Mouse (Mus musculus): ENCODE data around the gene Rilpl1.
"Not testable (repeated sequence)": the region's sequence is repeated elsewhere in the genome, so short reads cannot be mapped to it uniquely, and the experiment has no call there.

Gene Rilpl1

DNA sequence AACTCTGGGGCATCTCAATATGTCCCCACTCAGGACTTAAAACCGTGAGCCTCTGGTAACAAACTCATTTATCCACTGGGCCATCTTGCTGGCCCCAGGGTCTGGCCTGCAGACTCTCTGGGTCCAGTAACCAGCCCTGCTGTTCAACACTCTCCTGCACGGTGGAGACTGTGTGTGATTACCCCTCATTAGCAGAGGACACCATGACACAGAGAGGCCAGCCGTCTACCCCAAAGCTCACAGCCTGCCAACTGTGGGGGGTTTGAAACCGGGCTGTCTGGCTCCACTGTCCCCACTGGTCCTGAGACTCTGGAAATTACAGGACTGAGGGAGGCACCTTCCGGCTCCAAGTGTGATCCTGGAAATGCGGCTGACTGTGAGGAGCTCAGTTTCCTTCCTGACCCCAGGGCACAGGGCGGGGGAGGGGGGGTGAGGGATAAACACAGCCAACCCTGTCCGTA, 2.0 kb downstream of the Rilpl1 start:
- no peak for DNase-seq (ENCODE audit: low read depth)

- no peak for DNase-seq (ENCODE audit: low read depth)
Measured at GRCm38 (mm10) chr5:124528791-124529190, 2.4 kb downstream of the Rilpl1 start.

DNA sequence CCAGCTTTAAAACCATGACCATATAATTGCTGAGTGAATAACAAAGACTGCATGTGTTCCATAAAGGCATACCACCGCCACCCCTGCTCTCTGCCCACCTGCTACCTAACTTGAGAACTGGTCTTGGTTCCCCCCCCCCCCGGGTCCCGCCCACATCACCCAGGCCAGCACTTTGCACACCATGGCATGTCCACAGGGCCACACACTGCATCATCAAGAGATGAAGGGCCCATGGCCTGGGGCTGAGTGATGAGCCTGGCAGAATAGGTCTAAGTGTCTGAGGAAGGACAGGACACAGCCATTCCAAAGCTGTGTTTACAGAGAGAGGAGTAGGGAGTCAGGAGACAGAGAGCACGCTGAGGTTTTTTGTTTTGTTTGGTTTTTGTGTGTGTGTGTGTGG, 2.8 kb downstream of the Rilpl1 start:
- no peak for DNase-seq (ENCODE audit: low read depth)

DNA sequence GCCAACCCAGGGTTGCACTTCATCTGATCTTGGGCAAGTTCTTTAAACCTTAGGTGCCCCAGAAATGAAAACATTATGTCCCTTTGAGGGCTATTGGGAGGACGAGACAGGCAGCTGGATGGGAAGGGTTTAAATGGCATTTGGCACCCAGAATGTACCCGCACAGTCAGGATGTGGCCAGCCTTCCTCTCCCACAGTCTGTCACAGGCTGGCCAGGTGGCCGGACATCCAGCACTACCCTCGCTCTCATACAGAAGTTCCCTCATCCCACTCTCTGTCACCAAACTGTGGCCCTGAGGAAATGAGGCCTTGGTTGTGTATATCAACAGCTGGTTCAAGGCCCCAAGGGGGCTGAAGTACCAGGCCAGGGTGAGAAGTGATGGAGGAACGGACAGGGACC, 6.2 kb downstream of the Rilpl1 start:
- no peak for DNase-seq (ENCODE audit: low read depth)

DNA sequence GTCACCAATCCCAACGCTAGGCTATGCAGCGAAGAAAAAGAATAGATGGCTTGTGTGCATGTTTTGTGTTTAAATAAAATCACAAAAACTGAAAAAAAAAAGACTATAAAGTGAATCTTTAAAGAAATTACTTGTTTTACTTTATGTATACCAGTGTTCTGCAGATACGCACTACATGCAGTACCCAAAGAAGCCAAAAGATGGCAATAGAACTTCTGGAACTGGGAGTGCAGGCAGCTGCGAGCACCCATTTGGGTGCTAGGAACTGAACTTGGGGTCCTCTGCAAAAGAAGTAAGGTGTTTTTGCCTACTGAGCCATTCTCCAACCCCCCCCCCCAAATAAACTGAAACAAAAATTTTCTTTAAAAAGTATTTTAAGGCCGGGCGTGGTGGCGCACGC, 8.2 kb downstream of the Rilpl1 start:
- DNase-seq (ENCODE audit: low read depth): peak; percentile 49

- no peak for DNase-seq (ENCODE audit: low read depth)
Measured at GRCm38 (mm10) chr5:124521588-124521987, 9.6 kb downstream of the Rilpl1 start.

DNA sequence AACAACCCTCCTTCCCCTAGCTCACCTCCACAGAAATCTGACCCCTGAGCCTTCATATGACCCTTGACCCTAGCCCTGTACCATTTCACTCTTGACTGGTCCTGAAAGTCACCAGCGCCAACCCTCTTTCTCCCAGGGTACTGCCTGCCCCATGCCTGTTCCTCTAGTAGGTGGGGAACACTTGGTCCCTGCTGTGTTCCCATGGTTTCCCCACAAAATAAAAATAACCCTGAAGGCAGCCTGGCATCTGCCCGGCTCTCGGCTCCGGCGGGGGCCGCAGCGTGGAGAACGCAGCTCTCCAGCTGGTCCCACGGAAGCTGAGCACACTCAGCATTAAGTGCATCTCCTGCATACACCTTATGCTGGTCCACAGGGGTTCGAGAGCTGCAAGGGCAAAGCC, 12.5 kb downstream of the Rilpl1 start:
- no peak for DNase-seq (ENCODE audit: low read depth)

- DNase-seq (ENCODE audit: low read depth): no peak
Measured at GRCm38 (mm10) chr5:124515789-124516188, 15.4 kb downstream of the Rilpl1 start.

DNA sequence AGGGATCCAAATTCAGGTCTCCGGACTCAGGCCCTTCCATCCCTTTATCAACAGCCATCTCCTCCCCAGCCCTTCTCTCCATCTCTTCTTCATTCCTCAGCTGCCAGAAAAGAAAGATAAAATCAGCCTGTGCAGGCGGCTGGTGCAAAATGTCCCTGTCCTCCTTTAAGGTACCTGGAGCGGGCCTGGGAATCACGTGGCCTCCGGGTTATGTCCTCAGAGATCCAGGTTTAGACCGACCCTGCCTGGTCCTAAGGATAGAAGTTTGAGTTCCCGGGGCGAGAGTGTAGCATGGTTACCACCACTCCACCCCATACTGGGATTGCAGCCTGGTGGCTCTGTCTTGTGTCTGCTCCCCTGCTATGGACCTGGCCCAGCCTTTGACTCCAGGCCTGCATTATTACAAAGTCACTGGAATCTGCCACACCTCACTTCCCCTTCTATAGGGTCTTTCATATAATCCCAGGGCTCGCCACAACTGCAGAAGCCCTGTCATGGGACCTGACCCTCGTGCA, 20.6 kb downstream of the Rilpl1 start:
- no peak for DNase-seq (ENCODE audit: low read depth)

GRCm38 (mm10) chr5:124509742-124510237, 21.4 kb downstream of the Rilpl1 start:
- peak; percentile 92 for DNase-seq (ENCODE audit: low read depth)

- no peak for DNase-seq (ENCODE audit: low read depth)
Measured at GRCm38 (mm10) chr5:124509200-124509599, 22.0 kb downstream of the Rilpl1 start.

GRCm38 (mm10) chr5:124506731-124507359, 24.3 kb downstream of the Rilpl1 start:
- DNase-seq (ENCODE audit: low read depth): peak; percentile 73

GRCm38 (mm10) chr5:124505235-124505634, 26.0 kb downstream of the Rilpl1 start:
- DNase-seq (ENCODE audit: low read depth): no peak

DNA sequence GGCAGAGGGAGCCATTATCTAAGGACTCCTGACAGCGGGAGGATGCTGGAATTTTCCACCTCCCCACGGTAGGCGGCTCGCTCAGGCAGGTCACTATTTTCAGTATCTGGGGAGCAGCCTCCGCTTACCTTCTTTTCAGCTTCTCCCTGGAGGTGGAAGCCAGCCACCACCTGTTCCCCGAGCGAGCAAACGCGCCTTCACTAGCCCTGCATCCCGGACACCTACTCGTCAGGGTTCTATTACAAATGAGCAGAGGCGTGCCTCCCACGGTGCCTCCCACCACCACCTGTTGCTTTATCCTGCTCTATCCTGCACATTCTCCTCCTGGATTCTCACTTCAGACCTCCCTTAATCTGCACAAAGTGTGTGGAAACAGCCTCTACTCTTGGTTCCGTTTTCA, 27.4 kb downstream of the Rilpl1 start:
- DNase-seq (ENCODE audit: low read depth): no peak

DNA sequence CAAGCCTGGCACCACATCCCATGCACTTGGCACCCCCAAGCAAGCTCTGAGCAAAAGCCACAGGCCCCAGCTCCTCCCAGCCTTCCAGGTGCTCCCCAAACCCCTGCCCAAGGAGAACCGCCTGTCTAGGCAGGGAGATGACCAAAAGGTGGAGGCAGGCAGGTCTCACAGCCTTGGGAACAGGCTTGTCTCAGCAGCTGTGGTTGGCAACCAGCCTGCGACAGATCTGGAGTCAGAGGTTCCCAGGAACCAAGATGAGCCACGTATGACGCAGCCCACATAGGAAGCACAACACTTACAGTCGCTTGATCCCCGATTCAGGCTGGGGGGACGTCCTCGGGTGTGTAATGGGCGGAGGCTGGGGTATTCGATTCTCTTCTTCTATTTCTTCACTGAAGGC, 29.6 kb downstream of the Rilpl1 start:
- DNase-seq (ENCODE audit: low read depth): no peak

DNA sequence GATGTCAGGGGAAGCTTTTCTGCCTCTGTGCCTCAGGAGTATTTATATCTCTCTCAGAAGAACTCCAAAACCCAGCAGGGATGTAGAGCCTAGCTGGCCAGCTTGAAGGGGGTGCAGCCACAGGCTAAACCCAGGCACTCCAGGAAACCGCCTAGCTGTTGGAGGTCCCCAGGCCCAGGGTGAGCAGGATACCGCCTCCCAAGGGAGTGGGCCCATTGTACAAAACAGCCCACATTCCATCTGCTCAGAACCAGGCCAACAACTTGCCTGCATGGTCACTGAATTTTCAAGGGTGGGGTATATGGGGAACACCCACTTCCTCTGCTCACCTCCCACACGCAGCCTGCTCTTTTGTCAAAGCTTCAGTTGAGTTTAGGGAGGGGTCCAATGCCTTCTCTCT, 30.6 kb downstream of the Rilpl1 start:
- no peak for DNase-seq (ENCODE audit: low read depth)

- DNase-seq (ENCODE audit: low read depth): not testable (repeated sequence)
Measured at GRCm38 (mm10) chr5:124500037-124500436, 31.2 kb downstream of the Rilpl1 start.

DNA sequence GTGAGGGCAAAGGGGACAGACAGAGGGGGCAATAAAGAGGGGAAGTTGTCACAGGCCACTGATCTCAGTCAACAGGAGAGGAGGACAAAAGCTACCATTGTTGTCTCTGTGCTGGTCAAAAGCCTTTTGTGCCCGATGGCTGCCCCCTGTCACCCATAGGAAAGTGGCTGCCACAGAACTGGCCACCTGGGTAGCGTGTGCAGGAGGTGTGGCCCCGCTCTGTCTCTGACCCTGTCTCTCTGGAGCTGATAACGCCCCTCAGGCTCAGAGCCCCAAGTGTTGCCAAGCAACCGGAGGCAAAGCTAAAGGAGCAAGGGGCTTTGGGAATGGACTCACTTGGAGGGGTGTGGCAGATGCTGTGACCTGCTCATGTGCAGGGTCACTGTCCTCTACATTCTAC, 32.2 kb downstream of the Rilpl1 start:
- DNase-seq (ENCODE audit: low read depth): no peak

GRCm38 (mm10) chr5:124498221-124498876, 32.8 kb downstream of the Rilpl1 start:
- no peak for DNase-seq (ENCODE audit: low read depth)

DNA sequence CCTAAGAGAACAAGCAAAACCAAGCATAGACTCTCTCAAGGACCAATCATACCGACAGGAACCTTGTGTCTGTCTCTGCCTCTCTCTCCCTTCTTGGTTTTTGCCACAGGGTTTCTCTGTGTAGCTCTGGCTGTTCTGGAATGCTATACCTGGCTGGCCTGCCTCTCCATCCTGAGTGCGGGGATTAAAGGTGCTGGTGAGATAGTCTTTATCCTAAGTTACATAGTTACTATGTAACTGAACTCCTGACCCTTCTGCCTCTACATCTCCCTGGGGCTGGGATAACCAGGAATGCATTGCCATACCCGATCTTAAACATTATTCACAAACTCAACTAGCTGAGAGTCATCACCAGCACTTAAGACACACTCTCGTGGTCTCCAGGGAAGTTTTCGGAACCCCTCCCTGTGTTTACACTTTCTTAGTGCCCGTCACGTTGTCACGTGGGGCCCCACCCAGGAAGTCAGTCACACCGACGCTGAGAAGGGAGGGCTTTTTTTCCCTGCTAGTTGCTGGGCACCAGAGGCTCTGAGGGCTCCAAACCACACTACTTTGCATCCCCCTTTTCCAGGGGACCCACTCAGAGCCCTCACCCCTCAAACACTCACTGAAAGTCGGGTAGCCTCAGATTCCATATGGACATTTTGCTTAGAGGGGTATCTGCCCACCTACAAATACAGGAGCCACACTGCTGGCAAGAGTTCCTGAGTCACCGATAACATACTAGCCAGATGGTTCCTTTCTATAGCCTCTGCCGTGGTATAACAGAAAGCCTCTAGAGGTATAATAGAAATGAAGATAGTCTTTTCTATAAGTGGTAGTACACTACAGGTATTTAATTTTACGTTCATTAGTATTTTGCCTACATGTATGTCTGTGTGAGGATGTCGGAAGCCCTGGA, 34.3 kb downstream of the Rilpl1 start:
- no peak for DNase-seq (ENCODE audit: low read depth)

- no peak for DNase-seq (ENCODE audit: low read depth)
Measured at GRCm38 (mm10) chr5:124495547-124495946, 35.6 kb downstream of the Rilpl1 start.

DNA sequence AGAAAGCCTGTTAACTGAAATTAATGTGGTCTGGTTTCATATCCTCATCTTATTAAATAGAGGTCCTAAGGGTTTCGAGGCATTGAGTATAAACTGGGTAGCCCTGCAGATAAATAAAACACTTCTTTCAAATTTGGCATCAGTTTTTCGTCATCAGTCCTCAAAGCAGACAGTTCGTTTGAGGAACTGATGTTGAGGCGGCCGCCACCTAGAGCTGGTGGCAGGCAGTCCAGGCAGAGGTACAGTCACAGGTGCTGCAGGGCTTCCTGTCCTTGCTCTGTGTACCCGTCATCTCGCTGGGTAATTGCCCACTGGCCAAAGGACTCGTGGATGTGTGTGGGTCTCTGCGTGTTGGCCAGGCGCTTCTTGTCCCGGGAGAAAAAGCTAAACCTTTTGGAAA, 37.7 kb downstream of the Rilpl1 start:
- DNase-seq (ENCODE audit: low read depth): no peak

All from NIH3T3 (cell line).